Mouse (Mus musculus) olfactory bulb, adult 2 months (tissue): ENCODE measurements at regions not wholly inside any gene's neighbourhood (a gene's known extent, or its start where the extent isn't known, plus 50 kb on each side); places are given as distances from the start of the nearest gene placed in this dataset.

Experiments used
- H3K27ac ChIP-seq: fragments of 200-500 bp; 2 replicates; pipeline ENCODE4 v1.5.1; 2012; ENCODE audit warnings: low read depth, low read length; ENCODE audit not compliant: insufficient read depth
- H3K4me1 ChIP-seq: fragments of 200-500 bp; 2 replicates; pipeline ENCODE4 v1.6.1; 2012; ENCODE audit warnings: low read length; ENCODE audit not compliant: control insufficient read depth, insufficient read depth
- H3K4me3 ChIP-seq: fragments of 200-500 bp; 2 replicates; pipeline ENCODE4 v1.5.1; 2012; ENCODE audit warnings: mild to moderate bottlenecking, low read depth, low read length, moderate library complexity; ENCODE audit not compliant: insufficient read depth
- CTCF ChIP-seq: fragments of 200-500 bp; IDR thresholded peaks from 2 replicates; pipeline ENCODE4 v1.5.1; 2012; ENCODE audit warnings: low read depth, mild to moderate bottlenecking, low read length, moderate library complexity; ENCODE audit not compliant: insufficient read depth
- POLR2A ChIP-seq: fragments of 200-500 bp; IDR thresholded peaks from 2 replicates; pipeline ENCODE4 v1.6.1; 2012; ENCODE audit warnings: mild to moderate bottlenecking, low read depth, low read length, moderate library complexity; ENCODE audit not compliant: insufficient read depth
- WGBS: fragments of 180-500 bp; shearing (Covaris S2); methylation state at CpG from one replicate; pipeline ENCODE4 v1.1.7; 2018; 5-methylcytosine and 5-hydroxymethylcytosine counted together

DNA sequence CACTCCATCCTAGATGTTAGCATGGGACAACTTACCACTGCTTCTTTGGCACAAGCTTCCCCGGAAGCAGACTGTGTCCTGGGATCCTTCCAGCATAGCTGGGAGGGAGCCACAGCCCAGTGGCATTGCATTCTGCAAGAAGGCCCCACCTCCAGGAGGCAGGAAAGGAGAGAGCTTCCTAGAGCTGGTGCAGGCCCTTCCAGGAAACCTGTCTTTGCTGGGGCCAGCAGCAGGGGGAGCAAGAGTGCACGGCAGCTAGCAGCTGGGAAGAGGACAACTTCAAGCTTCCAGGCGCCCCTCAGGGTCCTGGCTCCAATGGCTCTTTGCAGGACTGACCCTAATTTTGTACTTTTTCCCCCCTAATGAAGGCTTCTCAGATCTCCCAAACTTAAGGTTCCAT is 115.4 kb upstream of the Sorcs3 start:
- Histone ChIP-seq H3K27ac (no peak overlapping the region), H3K4me3 (no peak overlapping the region), H3K4me1 (no peaks in the 10 kb centered on the region)
- WGBS: 34% methylated on average over 3 of the region's 3 CpGs
- TF ChIP-seq CTCF: peak; percentile 51; the same call in 1 of the 2 replicates
- no peak for TF ChIP-seq POLR2A

DNA sequence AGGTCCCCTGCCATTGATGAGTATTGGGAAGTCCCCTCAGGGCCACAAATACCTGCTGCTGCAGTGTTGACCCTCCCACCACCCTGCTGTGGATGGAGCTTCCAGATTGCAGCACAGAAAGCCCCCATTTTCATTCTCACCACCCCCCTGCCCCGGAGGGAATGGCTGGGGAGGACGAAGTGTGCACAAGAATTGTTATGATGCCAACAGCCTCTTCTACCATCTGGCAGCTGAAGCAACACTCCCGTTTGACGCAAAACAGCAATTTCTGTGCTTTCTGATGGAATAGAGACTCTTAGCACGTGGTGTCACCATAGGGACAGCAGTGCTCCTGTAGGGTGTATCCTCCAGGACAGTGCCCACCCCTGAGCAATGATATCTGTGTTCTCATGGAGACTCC is 108.5 kb upstream of the Sorcs3 start:
- peaks cover 7% of the 10 kb centered on the region for H3K4me1 ChIP-seq
- H3K27ac ChIP-seq: no peak overlapping the region; the same call in 1 of the 2 replicates
- WGBS: 26% methylated on average over 5 of the region's 5 CpGs
- no peak overlapping the region for H3K4me3 ChIP-seq
- TF ChIP-seq CTCF (no peak), POLR2A (no peak)

- 19% methylated on average over 5 of the region's 5 CpGs for WGBS
- Histone ChIP-seq H3K4me3 (no peak overlapping the region), H3K27ac (no peak overlapping the region), H3K4me1 (peaks cover 7% of the 10 kb centered on the region)
- TF ChIP-seq POLR2A (no peak), CTCF (no peak)
These were observed 107.8 kb upstream of the Sorcs3 start for GRCm38 (mm10) chr19:48097942-48098596.

- 86% methylated on average over 6 of the region's 6 CpGs for WGBS
These were observed 104.8 kb upstream of the Sorcs3 start for GRCm38 (mm10) chr19:48100991-48101390.

GRCm38 (mm10) chr19:48115155-48115554 is 90.7 kb upstream of the Sorcs3 start:
- WGBS: 82% methylated on average over 9 of the region's 9 CpGs

More at GRCm38 (mm10) chr19:48100991-48101390, 104.8 kb upstream of the Sorcs3 start:
- TF ChIP-seq POLR2A: no peak
- no peak for TF ChIP-seq CTCF
- Histone ChIP-seq H3K4me3 (no peak overlapping the region), H3K4me1 (peaks cover 7% of the 10 kb centered on the region), H3K27ac (no peak overlapping the region)

GRCm38 (mm10) chr19:48115728-48116127 is 90.1 kb upstream of the Sorcs3 start:
- peaks cover 7% of the 10 kb centered on the region for H3K4me1 ChIP-seq
- no peak overlapping the region for H3K4me3 ChIP-seq
- H3K27ac ChIP-seq: no peak overlapping the region
- TF ChIP-seq CTCF (no peak), POLR2A (no peak)
- 83% methylated on average over 8 of the region's 8 CpGs for WGBS

More at GRCm38 (mm10) chr19:48115155-48115554, 90.7 kb upstream of the Sorcs3 start:
- no peak for TF ChIP-seq CTCF
- Histone ChIP-seq H3K27ac (no peak overlapping the region), H3K4me1 (peaks cover 7% of the 10 kb centered on the region), H3K4me3 (no peak overlapping the region)

GRCm38 (mm10) chr19:48116689-48117088 is 89.1 kb upstream of the Sorcs3 start:
- peaks cover 3% of the 10 kb centered on the region; the same call in 1 of the 2 replicates for H3K4me1 ChIP-seq
- TF ChIP-seq POLR2A (no peak), CTCF (no peak)
- WGBS: 41% methylated on average over 4 of the region's 4 CpGs
- no peak overlapping the region for H3K4me3 ChIP-seq
- H3K27ac ChIP-seq: no peak overlapping the region

GRCm38 (mm10) chr19:48117646-48118045 is 88.2 kb upstream of the Sorcs3 start:
- Histone ChIP-seq H3K27ac (no peak overlapping the region), H3K4me1 (peaks cover 2% of the 10 kb centered on the region; the same call in 1 of the 2 replicates), H3K4me3 (no peak overlapping the region)
- WGBS: 21% methylated on average over 4 of the region's 4 CpGs
- no peak for TF ChIP-seq CTCF
- TF ChIP-seq POLR2A: no peak

DNA sequence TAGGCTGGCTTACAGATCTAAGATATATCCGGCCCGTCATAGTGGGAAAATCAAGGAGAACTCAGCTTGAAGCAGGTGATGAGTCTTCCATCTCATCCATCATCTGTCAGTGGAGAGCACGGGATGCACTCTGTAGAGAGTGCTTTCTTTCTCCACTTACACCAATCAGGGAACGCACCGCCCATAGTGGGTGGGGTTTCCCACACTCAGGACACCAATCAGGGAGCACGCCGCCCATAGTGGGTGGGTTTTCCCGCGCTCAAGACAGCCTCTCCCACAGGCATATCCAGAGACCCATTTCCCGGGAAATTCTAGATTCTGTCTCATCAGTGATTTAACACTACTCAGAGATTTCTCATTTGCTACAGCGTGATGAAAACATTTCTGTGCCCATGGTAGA is 83.5 kb upstream of the Sorcs3 start:
- peaks cover 2% of the 10 kb centered on the region; the same call in 1 of the 2 replicates for H3K4me1 ChIP-seq
- no peak for TF ChIP-seq POLR2A
- TF ChIP-seq CTCF: no peak
- H3K27ac ChIP-seq: no peak overlapping the region
- no peak overlapping the region for H3K4me3 ChIP-seq
- WGBS: 97% methylated on average over 11 of the region's 11 CpGs

DNA sequence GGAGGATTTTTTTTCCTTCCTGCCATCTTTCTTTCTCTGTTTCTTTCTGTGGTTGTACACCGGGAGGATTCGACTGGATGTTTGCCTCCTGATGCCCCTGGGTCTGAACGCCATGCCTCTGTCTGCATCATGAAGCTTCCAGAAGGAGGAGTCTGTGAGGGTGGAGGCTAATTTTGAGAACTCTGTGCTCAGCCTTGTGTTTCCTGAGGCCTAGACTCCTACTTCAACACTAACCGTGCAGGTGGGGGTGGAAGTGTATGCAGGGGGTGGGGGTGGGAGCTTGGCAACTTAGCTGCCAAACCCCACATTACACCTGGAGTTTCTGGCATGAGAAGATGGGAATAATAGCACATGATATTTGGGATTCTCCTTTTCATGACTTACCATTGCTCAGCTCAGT is 82.0 kb upstream of the Sorcs3 start:
- 54% methylated on average over 4 of the region's 4 CpGs for WGBS
- no peak overlapping the region for H3K27ac ChIP-seq
- H3K4me1 ChIP-seq: peaks cover 11% of the 10 kb centered on the region
- no peak for TF ChIP-seq POLR2A
- no peak for TF ChIP-seq CTCF
- H3K4me3 ChIP-seq: no peak overlapping the region
